Mouse (Mus musculus) ovary, postnatal 14 days (tissue): ENCODE data around the gene Sec14l5.

Experiments
- DNase-seq: peaks from one replicate; pipeline ENCODE4 v3.0.0; 2022; ENCODE audit warnings: low spot score

Sec14l5 gene

DNA sequence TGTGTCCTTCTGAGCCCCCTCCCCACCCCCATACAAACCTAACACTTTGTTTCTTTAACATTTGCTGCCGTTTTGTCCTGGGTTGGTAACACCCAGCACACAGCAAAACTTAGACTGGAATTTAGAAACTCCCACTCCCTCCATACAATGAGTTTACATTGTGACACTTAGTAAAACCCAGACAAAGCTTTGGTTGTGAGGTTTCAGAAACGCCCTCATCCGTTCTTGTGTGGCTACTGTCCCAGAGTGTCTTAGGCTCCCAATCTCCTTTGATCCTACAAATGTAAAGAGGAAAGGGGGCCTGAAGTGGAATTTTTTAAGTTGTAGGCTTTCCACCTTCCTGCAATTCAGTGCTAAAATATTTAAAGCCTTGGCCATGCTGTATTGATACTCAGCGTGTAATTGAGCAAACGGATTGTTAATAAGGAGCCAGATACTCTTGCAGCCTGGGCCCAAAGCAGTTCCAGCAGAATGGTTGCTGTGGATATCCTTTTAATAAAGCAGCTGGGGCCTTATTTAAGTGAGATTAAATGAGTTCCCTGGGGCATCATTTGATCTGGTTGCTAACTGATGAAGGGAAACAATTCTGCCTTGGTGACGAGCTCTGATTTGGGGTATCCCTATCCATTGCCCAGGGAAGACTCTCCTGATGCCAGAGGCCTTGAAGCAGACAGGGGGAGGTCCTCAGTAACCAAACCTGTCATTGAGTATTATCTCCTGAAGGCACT is 6.6 kb downstream of the Sec14l5 start:
- no peak for DNase-seq

GRCm38 (mm10) chr16:5155014-5155413 is 8.1 kb downstream of the Sec14l5 start:
- DNase-seq, result no peak

- DNase-seq, result no peak
Observed at GRCm38 (mm10) chr16:5156495-5156894, 9.6 kb downstream of the Sec14l5 start.

- DNase-seq, result no peak
Observed at GRCm38 (mm10) chr16:5157113-5157512, 10.2 kb downstream of the Sec14l5 start.

GRCm38 (mm10) chr16:5159248-5159647 is 12.3 kb downstream of the Sec14l5 start:
- DNase-seq, result no peak

- no peak for DNase-seq
Observed at GRCm38 (mm10) chr16:5164327-5164726, 17.4 kb downstream of the Sec14l5 start.

- DNase-seq, result no peak
Observed at GRCm38 (mm10) chr16:5168038-5168437, 21.1 kb downstream of the Sec14l5 start.

- no peak for DNase-seq
Observed at GRCm38 (mm10) chr16:5168829-5169228, 21.9 kb downstream of the Sec14l5 start.

- DNase-seq, result no peak
Observed at GRCm38 (mm10) chr16:5172636-5173035, 25.7 kb downstream of the Sec14l5 start.

DNA sequence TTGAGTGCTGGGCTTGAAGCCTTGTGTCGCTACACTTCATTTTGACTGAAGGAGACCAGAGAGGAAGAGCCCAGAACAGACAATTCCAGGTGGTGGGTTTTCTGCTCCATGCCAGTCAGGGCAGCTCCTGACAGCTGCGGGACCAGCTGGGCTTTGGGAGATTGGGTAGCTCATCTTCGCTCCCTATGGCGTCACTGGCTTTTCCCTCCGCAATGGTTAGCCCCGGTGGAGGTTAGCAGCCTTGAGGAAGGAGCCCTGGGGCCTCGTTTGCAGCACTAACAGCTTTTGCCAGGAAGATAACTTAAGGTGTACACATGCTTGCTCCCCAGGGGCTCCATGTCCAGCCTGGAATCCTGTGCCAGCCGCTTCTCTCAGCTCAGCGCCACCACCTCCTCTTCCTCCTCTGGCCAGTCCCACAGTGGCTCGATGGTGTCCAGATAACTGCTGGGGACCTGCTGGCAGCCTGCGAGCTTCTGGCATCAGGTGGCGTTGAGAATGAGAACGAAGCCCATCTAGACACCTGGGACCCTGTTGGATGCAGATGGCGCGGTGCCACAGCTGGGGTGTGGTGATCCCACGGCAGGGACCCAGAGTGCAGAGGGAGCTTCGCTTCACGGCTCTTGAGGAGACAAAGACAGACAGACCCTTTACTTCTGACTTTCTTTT is 36.5 kb downstream of the Sec14l5 start:
- DNase-seq, result no peak

DNA sequence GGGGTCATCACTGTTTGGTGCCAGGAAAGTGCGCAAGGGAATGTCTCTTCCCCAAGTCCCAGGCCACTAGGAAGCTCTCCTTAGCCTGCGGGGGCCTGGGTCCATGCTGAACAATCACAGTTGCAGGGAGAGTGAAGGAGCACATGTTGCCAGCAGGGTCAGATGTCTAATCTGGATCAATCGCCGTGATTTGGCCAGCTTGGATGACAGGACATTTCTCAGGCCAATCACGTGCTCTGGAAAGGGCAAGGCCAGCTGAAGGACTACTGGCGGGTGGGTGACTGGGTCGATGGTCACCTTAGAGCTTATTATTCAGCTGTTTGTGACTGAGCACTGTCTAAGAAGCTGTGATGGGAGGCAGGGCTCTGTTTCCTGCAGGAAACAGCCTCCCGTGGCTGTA is 37.2 kb downstream of the Sec14l5 start:
- DNase-seq, result no peak

DNA sequence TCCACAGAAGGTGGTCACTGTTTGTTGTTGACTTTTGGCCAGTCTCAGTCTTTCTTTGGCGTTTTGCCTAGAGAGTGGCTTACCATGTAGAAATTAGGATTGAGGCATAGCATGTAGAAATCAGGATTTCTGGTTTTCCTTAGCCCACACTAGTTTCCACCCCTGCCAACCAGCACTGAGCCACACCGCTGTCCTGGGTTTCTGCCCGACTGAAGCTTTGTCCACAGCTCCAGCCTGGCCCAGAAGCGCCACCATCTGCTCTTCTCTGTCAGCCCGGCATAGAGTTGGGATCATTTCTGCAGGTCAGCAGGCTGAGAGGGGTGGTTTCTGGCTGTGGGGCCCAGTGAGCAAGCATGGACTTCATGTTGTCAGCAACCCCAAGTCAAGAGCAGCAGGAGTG is 38.0 kb downstream of the Sec14l5 start:
- DNase-seq, result no peak

DNA sequence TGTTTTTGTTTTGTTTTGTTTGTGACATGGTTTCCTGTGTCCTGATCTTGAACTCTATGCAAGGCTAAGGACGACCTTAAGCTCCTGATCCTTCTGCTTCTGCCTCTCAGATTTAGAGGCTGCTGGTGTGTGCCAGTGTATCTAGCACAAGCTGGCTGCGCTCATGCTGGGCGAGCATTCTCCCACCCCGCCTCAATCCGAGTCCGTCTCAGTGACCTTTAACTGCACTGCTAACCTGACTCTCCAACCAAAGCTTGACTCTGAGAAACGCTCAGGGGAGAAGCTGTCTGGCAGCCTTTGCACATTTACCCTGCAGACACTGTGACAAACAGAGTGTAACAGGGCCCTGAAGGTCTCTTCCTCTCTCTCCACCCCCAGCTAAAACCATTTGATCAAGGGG is 38.8 kb downstream of the Sec14l5 start:
- no peak for DNase-seq

DNA sequence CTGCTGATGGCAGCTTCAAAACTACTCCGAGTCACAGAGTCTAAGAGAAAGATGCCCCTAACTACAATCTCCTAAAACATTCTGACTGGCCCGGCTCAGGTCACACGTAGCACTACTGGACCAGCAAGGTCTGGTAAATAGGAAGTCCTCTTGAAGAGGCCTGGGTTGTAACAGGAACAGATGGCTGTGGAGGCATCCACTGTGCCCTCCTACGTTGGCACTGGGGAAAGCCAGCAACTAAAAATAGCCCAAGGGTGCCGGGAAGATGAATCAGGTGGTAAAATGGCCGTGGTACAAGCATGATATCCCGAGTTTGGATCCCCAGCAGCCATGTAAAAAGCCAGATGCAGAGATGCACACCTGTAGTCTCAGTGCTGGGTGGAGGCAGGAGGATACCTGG is 39.3 kb downstream of the Sec14l5 start:
- no peak for DNase-seq

- peak; percentile 36 for DNase-seq
Observed at GRCm38 (mm10) chr16:5195080-5195479, 48.2 kb downstream of the Sec14l5 start.

DNA sequence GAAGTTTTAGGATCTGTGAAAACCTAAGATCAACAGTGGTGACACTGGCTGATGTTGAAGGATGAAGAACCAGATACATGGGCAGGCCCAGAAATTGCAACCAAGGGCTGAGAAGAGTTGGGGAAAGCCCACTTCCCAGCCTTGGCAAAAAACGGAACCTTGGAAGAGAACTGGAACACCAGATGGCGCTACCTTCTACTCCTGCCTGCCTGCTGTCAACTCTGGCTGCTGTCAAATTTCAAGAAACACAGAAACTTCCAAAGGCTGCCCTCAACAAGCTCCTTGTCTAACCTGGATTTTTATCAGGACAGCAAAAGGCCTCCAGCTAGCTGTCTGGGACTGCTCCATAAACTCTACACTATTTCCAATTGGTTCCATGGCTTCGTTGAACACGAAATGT is 55.8 kb downstream of the Sec14l5 start:
- peak; percentile 42 for DNase-seq

- DNase-seq, result no peak
Observed at GRCm38 (mm10) chr16:5203200-5203599, 56.3 kb downstream of the Sec14l5 start.

DNA sequence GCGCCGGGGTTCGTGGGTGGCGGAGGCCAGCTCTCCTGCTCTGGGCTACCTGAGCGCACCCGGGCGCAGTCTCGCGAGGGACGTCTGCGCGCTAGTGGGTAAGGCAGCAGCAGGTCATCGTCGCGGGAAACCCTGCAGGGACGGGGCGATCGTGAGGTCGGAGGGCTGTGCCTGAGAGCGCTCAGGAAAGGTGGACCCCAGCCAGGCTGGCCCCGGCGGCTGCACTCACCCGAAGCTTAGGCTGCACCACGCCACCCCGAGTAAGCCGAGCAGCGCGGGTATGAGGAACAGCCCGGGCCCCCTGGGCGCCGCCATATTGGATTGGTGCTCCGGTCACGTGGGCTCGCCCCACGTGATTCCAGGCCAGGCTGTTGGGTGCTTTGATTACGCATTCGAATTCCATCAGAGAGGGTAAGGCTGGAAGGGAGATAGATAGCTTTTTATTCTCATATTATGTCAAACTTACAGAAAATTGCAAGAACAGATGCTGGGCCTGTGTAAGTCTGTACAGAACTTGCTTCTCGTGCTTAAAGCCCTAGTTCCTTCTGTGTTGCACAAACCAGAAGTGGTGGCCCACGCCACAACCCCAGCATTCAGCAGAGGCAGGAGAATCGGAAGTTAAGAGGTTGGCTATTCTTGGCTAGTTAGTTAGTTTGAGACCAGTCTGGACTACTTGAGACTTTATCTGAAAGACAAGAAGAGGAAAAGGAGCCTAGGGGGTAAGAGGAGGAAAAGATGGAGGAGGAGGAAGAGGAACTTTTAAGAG is 56.9 kb downstream of the Sec14l5 start, which contains the start of gene Nagpa:
Nagpa (minus strand) TSS at position 345 of the 766 bp plus-strand sequence.
- peak; percentile 71 for DNase-seq

DNA sequence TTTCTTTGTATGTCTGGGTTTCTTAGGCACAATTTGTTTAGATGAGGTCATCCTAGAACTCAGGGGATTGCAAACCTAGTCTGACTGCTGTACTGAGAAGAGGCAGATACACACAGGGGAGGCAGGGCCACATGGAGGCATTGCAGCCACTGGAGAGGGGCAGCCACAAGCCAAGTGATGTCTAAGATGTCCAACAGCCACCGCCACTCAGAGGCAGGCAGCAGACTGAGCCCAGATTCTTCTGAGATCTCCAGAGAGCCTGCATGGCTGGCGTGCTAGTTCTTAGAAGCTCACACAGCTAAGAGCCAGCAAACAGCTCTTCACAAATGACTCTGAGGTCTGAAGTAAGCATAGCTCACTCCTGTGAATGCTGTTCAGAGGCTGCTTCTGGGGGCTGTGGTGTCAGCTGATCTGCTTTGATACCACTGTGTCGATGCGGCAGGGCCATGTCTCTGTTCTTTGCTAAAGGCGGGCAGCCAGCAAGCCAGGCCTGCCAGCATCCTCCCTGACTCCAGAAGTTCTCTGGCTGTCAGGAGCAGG is 58.6 kb downstream of the Sec14l5 start:
- DNase-seq, result no peak

- DNase-seq, result no peak
Observed at GRCm38 (mm10) chr16:5206051-5206450, 59.1 kb downstream of the Sec14l5 start.

- DNase-seq, result no peak
Observed at GRCm38 (mm10) chr16:5210365-5210764, 63.5 kb downstream of the Sec14l5 start.

DNA sequence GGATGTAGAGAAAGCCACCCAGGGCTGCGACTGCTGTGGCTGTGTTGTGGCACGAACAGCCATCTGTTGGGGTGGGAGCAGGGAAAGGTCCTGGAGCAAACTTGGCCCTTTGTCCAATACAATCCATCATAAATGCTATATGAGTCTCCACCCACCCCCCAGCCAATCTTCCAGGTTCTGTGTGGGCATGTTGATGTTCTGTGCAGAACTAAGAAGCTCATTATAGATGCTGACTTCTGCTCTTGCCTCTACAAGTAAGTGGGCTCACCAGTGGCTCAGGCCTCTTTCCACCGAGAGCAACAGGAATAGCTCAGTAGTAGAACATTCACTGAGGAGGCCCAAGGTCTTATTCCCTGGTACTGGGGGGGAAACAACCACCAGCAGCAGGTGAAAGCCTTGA is 65.2 kb downstream of the Sec14l5 start:
- no peak for DNase-seq

DNA sequence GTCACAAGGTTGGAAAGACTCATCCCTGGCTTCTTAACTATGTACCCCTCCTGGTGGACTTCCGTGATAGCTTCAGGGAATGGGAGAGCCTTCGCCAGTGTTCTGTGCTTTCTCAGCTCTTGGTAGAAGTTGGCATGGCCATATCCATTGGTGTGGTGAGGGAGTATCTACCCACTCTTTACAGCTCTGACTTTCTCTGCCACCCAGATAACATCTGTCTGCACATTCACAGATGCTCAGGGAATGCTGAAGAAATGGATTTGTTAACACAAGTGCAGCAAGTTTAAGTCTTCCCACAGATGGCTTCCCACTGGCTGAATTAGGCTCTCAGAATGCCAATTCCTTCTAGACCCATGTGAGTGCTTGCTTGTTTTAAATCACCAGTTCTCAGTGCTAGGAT is 67.2 kb downstream of the Sec14l5 start:
- DNase-seq, result no peak
